In the genomic region with DNA sequence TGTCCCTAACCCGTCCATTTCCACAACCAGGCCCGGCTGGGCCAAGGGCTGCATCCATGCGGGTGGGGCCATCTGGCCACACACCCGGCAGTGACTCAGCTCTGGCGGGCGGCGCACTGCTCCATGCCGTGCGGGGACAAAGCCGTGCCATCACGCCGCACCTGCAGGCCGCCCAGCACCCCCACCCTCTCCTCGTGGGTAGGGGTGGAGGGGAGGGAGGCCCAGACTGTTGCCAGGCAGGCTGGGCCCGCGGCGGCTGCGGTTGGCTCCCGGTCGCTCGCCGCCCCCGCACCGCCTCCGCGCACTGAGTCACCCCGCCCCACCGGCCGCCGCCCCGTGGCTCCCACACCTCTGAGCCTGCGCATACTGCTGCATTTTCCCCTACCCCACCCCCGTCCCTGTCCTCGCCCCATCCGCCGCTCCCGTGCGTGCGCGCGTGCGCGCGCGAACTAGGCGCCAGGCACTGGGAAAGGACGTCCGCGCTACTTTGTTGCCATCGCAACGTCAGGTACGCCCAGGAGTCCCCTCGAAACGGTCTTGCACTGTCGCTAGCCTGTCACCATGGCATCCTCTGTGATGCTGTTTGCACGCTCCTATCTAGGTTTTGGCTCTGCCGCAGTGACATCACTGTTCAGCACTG, we compare ENCODE assay signal across 8 mouse cellular contexts.
DNase-seq lines count a peak whose midpoint lies in the region; ATAC-seq lines count a peak whose summit lies in the region.

No protein-coding gene starts in this region.

- H3K9me3 ChIP-seq in embryonic facial prominence, embryonic 11.5 days (replicated peaks; ENCODE audit: control insufficient read depth, low read length) = no peaks in the 10 kb centered on the region
- no peaks in the 10 kb centered on the region for H3K9me3 ChIP-seq in limb, embryonic 12.5 days
- H3K9me3 ChIP-seq in midbrain, embryonic 15.5 days = no peaks in the 10 kb centered on the region

- ATAC-seq in embryonic facial prominence, embryonic 11.5 days (replicated peaks; ENCODE audit: insufficient number of reproducible peaks, low FRiP score, low TSS enrichment, low read depth) = peak; percentile 93
- peak; percentile 91 for ATAC-seq in limb, embryonic 12.5 days (ENCODE audit: insufficient number of reproducible peaks, insufficient read depth, low FRiP score, low TSS enrichment, low read depth)
- ATAC-seq in midbrain, embryonic 15.5 days (replicated peaks) = peak; percentile 96

- peak overlapping the region; percentile 68 for H3K27ac ChIP-seq in embryonic facial prominence, embryonic 11.5 days (replicated peaks; ENCODE audit: low read depth, low read length)
- peak overlapping the region; percentile 92 for H3K27ac ChIP-seq in limb, embryonic 12.5 days
- peak overlapping the region; percentile 92 for H3K27ac ChIP-seq in midbrain, embryonic 15.5 days

- 1% methylated on average over 54 of the region's 57 CpGs for WGBS in embryonic facial prominence, embryonic 11.5 days
- 1% methylated on average over 53 of the region's 57 CpGs for WGBS in limb, embryonic 12.5 days
- WGBS in midbrain, embryonic 15.5 days = under 1% methylated on average over 53 of the region's 57 CpGs

- H3K27me3 ChIP-seq in embryonic facial prominence, embryonic 11.5 days (ENCODE audit: control insufficient read depth, insufficient read depth, low read length) = no peaks in the 10 kb centered on the region
- H3K27me3 ChIP-seq in limb, embryonic 12.5 days = no peaks in the 10 kb centered on the region
- H3K27me3 ChIP-seq in midbrain, embryonic 15.5 days (replicated peaks) = no peaks in the 10 kb centered on the region

- DNase-seq in 3134 (ENCODE audit: extremely low read depth, insufficient read length, low spot score) = peak; percentile 94
- DNase-seq in adrenal gland, postnatal 25 days = peak; percentile 97
- peak; percentile 87 for DNase-seq in embryonic facial prominence, embryonic 11.5 days (ENCODE audit: low spot score)
- DNase-seq in heart, adult 8-10 months (ENCODE audit: low spot score) = peak; percentile 86
- peak; percentile 87 to 89 for DNase-seq in kidney, adult 8-10 months
- DNase-seq in spleen, adult 18-20 months = peak; percentile 88 to 89

- H3K9ac ChIP-seq in embryonic facial prominence, embryonic 11.5 days (replicated peaks; ENCODE audit: low read length) = peak overlapping the region; percentile 56
- H3K9ac ChIP-seq in limb, embryonic 12.5 days (replicated peaks) = peak overlapping the region; percentile 75
- H3K9ac ChIP-seq in midbrain, embryonic 15.5 days = peak overlapping the region; percentile 72

- no peaks in the 10 kb centered on the region; the same call in none of the 2 replicates for H3K4me1 ChIP-seq in embryonic facial prominence, embryonic 11.5 days (ENCODE audit: control insufficient read depth, insufficient read depth, low read length)
- H3K4me1 ChIP-seq in limb, embryonic 12.5 days (replicated peaks) = peaks cover 30% of the 10 kb centered on the region
- H3K4me1 ChIP-seq in midbrain, embryonic 15.5 days = peaks cover 30% of the 10 kb centered on the region

- H3K4me2 ChIP-seq in embryonic facial prominence, embryonic 11.5 days (ENCODE audit: low read depth, low read length) = peak overlapping the region; percentile 84
- H3K4me2 ChIP-seq in limb, embryonic 12.5 days = peak overlapping the region; percentile 84
- H3K4me2 ChIP-seq in midbrain, embryonic 15.5 days = peak overlapping the region; percentile 62

- no peaks in the 10 kb centered on the region for H3K36me3 ChIP-seq in embryonic facial prominence, embryonic 11.5 days (replicated peaks; ENCODE audit: control insufficient read depth, insufficient read depth, low read depth, low read length)
- H3K36me3 ChIP-seq in limb, embryonic 12.5 days = no peaks in the 10 kb centered on the region
- H3K36me3 ChIP-seq in midbrain, embryonic 15.5 days (replicated peaks) = no peaks in the 10 kb centered on the region

- peak overlapping the region; percentile 47 for H3K4me3 ChIP-seq in embryonic facial prominence, embryonic 11.5 days (ENCODE audit: low read depth, low read length)
- H3K4me3 ChIP-seq in limb, embryonic 12.5 days (replicated peaks) = peak overlapping the region; percentile 58
- H3K4me3 ChIP-seq in midbrain, embryonic 15.5 days = peak overlapping the region; percentile 45

Comparison
In these comparisons a context has a peak if more than half of its experiments do, and no peak if none do; other contexts are left out.
1. Peak in every context shown above with its lines: DNase-seq, ATAC-seq, H3K4me3 ChIP-seq and H3K27ac ChIP-seq.